In genomic region chr1:121372656-121373055, GRCm38 (mm10) we compare ENCODE assay signal across 14 mouse cellular contexts. TPM values are rescaled to one million over a fixed set of nuclear protein-coding genes. Genes with fewer than 3 reads are reported as not detected.
DNase-seq lines count a peak whose midpoint lies in the region.
"Had no signal": no experiment of that assay in that cellular context is flagged by ENCODE, and none has a peak within 500 bp of the region (broad histone marks: within the 10 kb centered on the region; RNA-seq: fewer than 3 reads in every experiment).

No protein-coding gene starts in this region.

- DNase-seq in fat pad, adult 2 months (ENCODE audit: extremely low read depth, low read depth, low spot score), result peak; percentile 65
- DNase-seq in gonadal fat pad, adult 2 months (ENCODE audit: low read depth), result peak; percentile 65
- no peak for DNase-seq in lung, postnatal 4 days
- no peak for DNase-seq in layer of hippocampus, postnatal 10 days (ENCODE audit: low spot score in 2 of 2)
- DNase-seq: adrenal gland, adult 2 months; adrenal gland, adult 8-10 months; adrenal gland, postnatal 10 days; adrenal gland, postnatal 14 days; adrenal gland, postnatal 25 days; adrenal gland, postnatal 36 days; B cell, adult 2 months; cerebellum, adult 11 months; cerebellum, adult 11-12 months; cerebellum, adult 18-20 months had no signal

RNA-seq across cellular contexts. Expression of gene Insig2, which starts 40.3 kb away (rescaled TPM):
- 33.0 and 40.1 TPM in 2 replicates for polyA plus RNA-seq in gonadal fat pad, adult 2 months (2012; rRNA removed)
- 10 to 100 TPM; 38.9 to 44.9 TPM for total RNA-seq in layer of hippocampus, postnatal 10 days (2021)

RNA-seq across cellular contexts. Expression of gene Ccdc93, which starts 58.2 kb away (rescaled TPM):
- 6.2 and 7.1 TPM in 2 replicates for polyA plus RNA-seq in gonadal fat pad, adult 2 months (2012; rRNA removed)
- total RNA-seq in layer of hippocampus, postnatal 10 days (2021), result 10 to 100 TPM; 35.4 to 37.3 TPM

Comparison
In these comparisons a context has a peak if more than half of its experiments do, and no peak if none do; other contexts are left out.
1. DNase-seq: peak in fat pad, adult 2 months (single experiment) and gonadal fat pad, adult 2 months (single experiment); none in lung, postnatal 4 days (0 of 2) and layer of hippocampus, postnatal 10 days (0 of 2).